Mouse (Mus musculus) midbrain, embryonic 13.5 days (tissue): ENCODE data around the gene Pkn2. TPM values are rescaled to one million over a fixed set of nuclear protein-coding genes. Genes with fewer than 3 reads are reported as not detected.

Experiments
- ATAC-seq: fragments of 200-750 bp; cut with Nextera tagmentation; 2 replicates; pipeline ENCODE4 v1.8.0; 2017; ENCODE audit warnings: mild to moderate bottlenecking, moderate TSS enrichment, moderate library complexity
- H3K27ac ChIP-seq: fragments of 300-500 bp; sonication (generic); 2 replicates; pipeline ENCODE4 v1.5.1; 2015; ENCODE audit warnings: inconsistent platforms, mild to moderate bottlenecking, moderate library complexity
- H3K27me3 ChIP-seq: fragments of 300-500 bp; sonication (generic); 2 replicates; pipeline ENCODE4 v1.6.1; 2015; ENCODE audit warnings: mild to moderate bottlenecking, inconsistent platforms
- H3K36me3 ChIP-seq: fragments of 300-500 bp; sonication (generic); 2 replicates; pipeline ENCODE4 v1.6.1; 2015; ENCODE audit warnings: mild to moderate bottlenecking, inconsistent platforms
- H3K4me1 ChIP-seq: fragments of 300-500 bp; sonication (generic); replicated peaks from 2 replicates; pipeline ENCODE4 v1.6.1; 2015; ENCODE audit warnings: inconsistent platforms
- H3K4me2 ChIP-seq: fragments of 300-500 bp; sonication (generic); replicated peaks from 2 replicates; pipeline ENCODE4 v1.6.1; 2015; ENCODE audit warnings: moderate library complexity, mild to moderate bottlenecking, inconsistent platforms
- H3K4me3 ChIP-seq: fragments of 300-500 bp; sonication (generic); replicated peaks from 2 replicates; pipeline ENCODE4 v1.5.1; 2015; ENCODE audit warnings: mild to moderate bottlenecking, inconsistent platforms
- H3K9ac ChIP-seq: fragments of 300-500 bp; sonication (generic); replicated peaks from 2 replicates; pipeline ENCODE4 v1.6.1; 2015; ENCODE audit warnings: mild to moderate bottlenecking, inconsistent platforms
- H3K9me3 ChIP-seq: fragments of 300-500 bp; sonication (generic); 2 replicates; pipeline ENCODE4 v1.6.1; 2016; ENCODE audit warnings: mild to moderate bottlenecking, inconsistent platforms
- WGBS: fragments of 180-500 bp; shearing (Covaris S2); methylation state at CpG from one replicate; pipeline ENCODE4 v1.1.7; 2015; 5-methylcytosine and 5-hydroxymethylcytosine counted together
- polyA plus RNA-seq: library from polyadenylated mRNA; unstranded; fragments of >200 nt; fragmentation: Nextera tagmentation; extraction: Ambion mirVana; gene quantifications from 2 replicates; pipeline ENCODE4 v1.2.1, GENCODE M21; 2015

Pkn2 gene
- polyA plus RNA-seq, 1 experiment from 2014 or later, result 32.6 TPM

DNA sequence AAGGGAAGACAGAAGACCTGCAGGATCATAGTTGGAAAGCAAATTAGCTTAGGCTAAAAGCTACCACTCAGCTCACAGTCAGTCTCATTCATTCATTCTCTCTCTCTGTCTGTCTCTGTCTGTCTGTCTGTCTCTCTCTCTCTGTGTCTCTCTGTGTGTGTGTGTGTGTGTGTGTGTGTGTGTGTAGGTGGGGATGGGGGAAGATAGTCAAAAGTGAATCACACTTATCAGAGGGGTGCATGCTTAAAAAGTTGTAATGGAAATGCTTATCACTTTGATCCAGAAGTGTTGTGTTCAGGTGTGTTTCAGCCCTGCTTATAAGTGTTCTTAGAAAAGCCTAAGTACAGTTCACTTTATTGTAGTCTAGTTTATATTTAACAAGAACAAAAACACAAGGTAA is 2.8 kb upstream of the Pkn2 start:
- H3K4me3 ChIP-seq, result no peak overlapping the region
- H3K4me1 ChIP-seq, result peaks cover 8% of the 10 kb centered on the region
- no peak overlapping the region for H3K27ac ChIP-seq
- no peak for ATAC-seq
- H3K4me2 ChIP-seq, result no peak overlapping the region
- no peaks in the 10 kb centered on the region for H3K9me3 ChIP-seq
- no peaks in the 10 kb centered on the region for H3K27me3 ChIP-seq
- H3K36me3 ChIP-seq, result no peaks in the 10 kb centered on the region
- H3K9ac ChIP-seq, result no peak overlapping the region

DNA sequence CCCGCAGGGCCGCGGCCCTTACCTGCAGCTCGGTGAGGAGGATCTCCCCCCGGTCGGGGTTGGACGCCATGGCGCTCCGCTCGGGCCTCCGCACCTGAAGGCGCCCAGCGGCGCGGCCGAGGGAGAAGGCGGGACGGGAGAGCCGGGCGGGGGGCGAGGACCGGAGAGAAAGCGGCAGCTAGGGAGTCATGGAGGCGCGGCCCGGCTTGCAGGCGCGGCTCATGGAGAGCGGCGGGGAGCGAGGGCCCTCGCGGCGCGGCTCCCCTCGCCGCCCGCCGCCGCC is 274 bp downstream of the Pkn2 start:
- 0% methylated on average over 10 of the region's 40 CpGs for whole genome bisulfite sequencing
- no peak for ATAC-seq
- peak overlapping the region; percentile 68 for H3K4me2 ChIP-seq
- peak overlapping the region; percentile 94 for H3K27ac ChIP-seq
- H3K9me3 ChIP-seq, result no peaks in the 10 kb centered on the region
- peak overlapping the region; percentile 100 for H3K4me3 ChIP-seq
- H3K9ac ChIP-seq, result peak overlapping the region; percentile 95
- no peaks in the 10 kb centered on the region for H3K27me3 ChIP-seq
- peaks cover 12% of the 10 kb centered on the region for H3K4me1 ChIP-seq
- no peaks in the 10 kb centered on the region for H3K36me3 ChIP-seq

DNA sequence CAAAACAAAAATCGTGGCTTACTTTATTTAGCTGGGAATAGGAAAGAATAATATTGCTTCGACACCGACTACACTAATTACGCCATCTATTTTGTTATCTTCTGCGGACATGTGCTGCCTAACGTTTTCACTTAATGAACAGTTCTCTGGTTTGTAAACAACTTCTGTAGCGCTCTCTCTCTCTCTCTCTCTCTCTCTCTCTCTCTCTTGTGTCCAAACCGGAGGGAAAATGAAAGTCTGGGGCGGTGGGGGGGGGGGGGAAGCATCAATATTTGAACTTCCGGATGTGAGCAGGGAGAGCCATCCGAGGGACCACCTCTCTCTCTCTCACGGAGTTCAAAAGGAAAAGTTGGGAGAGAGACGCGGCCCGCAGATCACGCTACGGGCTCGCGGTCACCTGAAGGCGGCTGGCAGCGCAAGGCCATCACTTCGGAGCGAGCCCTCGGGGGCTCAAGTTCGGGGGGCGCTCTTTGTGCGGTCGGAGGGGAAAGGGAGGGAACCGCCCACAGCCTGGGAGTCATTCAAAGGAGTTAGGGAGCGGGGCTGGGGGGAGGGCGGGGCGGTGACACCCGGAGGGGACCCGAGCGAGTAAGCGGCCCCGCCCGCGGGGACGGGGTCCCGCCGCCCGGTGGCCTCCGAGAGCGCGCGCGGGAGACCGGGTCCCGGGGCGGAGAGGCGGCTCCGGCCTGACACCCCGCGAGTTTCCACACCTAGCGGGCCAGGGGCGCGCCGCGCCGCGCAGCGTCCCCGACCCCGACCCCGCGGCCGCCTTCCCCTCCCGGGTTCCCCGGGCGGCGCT is 815 bp downstream of the Pkn2 start:
- WGBS, result 1% methylated on average over 40 of the region's 72 CpGs
- peak overlapping the region; percentile 95 for H3K9ac ChIP-seq
- no peaks in the 10 kb centered on the region for H3K36me3 ChIP-seq
- H3K27ac ChIP-seq, result peak overlapping the region; percentile 94
- no peaks in the 10 kb centered on the region for H3K27me3 ChIP-seq
- ATAC-seq, result peak; percentile 12
- H3K4me3 ChIP-seq, result peak overlapping the region; percentile 100
- peaks cover 12% of the 10 kb centered on the region for H3K4me1 ChIP-seq
- H3K9me3 ChIP-seq, result no peaks in the 10 kb centered on the region
- peak overlapping the region; percentile 68 for H3K4me2 ChIP-seq

- Histone ChIP-seq H3K4me1 (no peaks in the 10 kb centered on the region), H3K27me3 (no peaks in the 10 kb centered on the region), H3K36me3 (no peaks in the 10 kb centered on the region), H3K9ac (no peak overlapping the region), H3K4me3 (no peak overlapping the region), H3K9me3 (no peaks in the 10 kb centered on the region), H3K4me2 (no peak overlapping the region), H3K27ac (no peak overlapping the region)
- 96% methylated on average over 2 of the region's 2 CpGs for WGBS
- no peak for ATAC-seq
Measured at GRCm38 (mm10) chr3:142863236-142863635, 18.6 kb downstream of the Pkn2 start.

DNA sequence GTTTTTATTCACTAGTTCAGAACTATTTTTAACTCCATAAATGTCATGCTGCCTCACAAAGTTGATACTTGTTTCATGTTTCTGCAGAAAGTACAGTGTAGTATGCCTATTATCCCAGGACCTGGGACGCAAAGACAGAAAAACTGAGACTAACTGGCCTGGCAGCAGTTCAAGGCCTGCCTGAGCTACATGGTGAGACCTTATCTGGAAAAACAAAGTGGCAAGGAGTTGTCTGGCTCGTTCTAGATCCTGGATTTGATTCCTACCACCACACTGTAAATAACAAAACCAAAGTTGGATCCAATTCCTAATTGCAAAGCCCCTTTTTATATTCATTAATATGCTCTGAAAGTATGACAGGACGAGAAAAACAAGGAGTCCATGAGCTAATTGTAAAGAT is 25.0 kb downstream of the Pkn2 start:
- H3K4me1 ChIP-seq, result no peaks in the 10 kb centered on the region
- no peaks in the 10 kb centered on the region for H3K36me3 ChIP-seq
- H3K27ac ChIP-seq, result no peak overlapping the region
- 88% methylated on average over 3 of the region's 3 CpGs for WGBS
- no peaks in the 10 kb centered on the region for H3K27me3 ChIP-seq
- no peak overlapping the region for H3K9ac ChIP-seq
- ATAC-seq, result no peak
- no peak overlapping the region for H3K4me2 ChIP-seq
- no peak overlapping the region for H3K4me3 ChIP-seq
- no peaks in the 10 kb centered on the region for H3K9me3 ChIP-seq

DNA sequence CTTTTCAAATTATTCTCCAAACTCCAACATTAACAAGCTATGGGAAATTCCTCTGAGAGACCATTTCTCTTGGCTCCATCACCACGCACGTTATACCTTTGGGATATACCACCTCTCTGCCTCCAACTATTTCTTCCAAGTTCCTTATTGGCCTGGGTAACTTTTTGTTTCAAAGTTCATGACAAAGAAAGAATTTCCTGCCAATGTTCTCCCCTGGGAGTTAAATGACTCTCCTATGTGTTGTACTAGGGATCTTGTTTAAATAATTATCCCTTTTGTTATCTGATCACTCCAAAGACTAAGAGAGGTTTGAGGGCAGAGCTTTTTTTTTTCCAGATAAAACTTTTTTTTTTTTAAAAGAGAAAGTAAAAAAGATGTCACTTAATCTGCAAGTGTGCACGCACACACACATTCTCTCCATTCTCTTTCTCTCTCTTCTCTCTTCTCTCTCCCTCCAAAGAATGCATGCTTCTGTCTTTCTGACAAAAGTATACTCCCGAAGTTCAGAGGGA is 25.8 kb downstream of the Pkn2 start:
- no peaks in the 10 kb centered on the region for H3K9me3 ChIP-seq
- no peaks in the 10 kb centered on the region for H3K4me1 ChIP-seq
- no peak overlapping the region for H3K27ac ChIP-seq
- H3K27me3 ChIP-seq, result no peaks in the 10 kb centered on the region
- WGBS, result 83% methylated on average over 4 of the region's 4 CpGs
- H3K36me3 ChIP-seq, result no peaks in the 10 kb centered on the region
- no peak overlapping the region for H3K9ac ChIP-seq
- H3K4me2 ChIP-seq, result no peak overlapping the region
- ATAC-seq, result no peak
- H3K4me3 ChIP-seq, result no peak overlapping the region

DNA sequence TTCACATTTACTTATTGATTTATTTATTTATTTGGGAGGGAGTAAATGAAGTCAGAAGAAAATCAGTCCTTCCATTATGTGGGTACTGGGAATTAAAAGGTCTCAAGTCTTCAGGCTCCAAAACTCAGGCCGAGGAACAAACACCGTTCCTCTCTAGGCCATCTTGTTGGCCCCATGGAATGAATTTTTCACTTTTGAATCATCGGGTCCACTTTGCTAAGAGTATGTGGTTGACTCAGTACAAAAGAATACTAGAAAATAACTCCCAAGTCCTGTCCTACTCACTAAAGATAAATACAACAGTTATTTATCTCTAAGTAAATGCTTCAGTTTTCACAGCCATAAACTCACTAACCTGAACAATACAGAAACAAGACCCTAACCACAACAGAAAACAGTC is 28.9 kb downstream of the Pkn2 start:
- ATAC-seq, result no peak
- Histone ChIP-seq H3K9ac (no peak overlapping the region), H3K9me3 (no peaks in the 10 kb centered on the region), H3K27ac (no peak overlapping the region), H3K4me2 (no peak overlapping the region), H3K36me3 (no peaks in the 10 kb centered on the region), H3K4me1 (no peaks in the 10 kb centered on the region), H3K27me3 (no peaks in the 10 kb centered on the region), H3K4me3 (no peak overlapping the region)
- WGBS, result 96% methylated on average over 3 of the region's 3 CpGs

DNA sequence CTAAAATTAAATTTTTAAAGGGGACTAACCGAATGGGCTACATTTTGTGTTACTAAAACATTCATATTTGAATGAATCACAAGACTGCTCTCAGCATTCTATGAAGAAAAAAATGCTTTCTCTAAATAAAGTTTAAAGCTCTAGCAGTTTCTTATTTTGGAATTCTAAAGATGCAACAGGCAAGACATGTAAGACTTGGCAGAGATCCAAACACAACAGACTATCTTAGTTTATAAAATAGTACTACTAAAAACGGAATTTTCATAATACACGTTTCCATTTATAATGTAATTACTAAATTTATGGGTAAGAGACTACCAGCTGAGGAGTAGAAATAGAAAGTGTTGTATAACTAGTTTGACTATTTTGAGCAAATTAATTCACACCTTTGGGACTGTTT is 30.2 kb downstream of the Pkn2 start:
- ATAC-seq, result no peak
- 92% methylated on average over 3 of the region's 3 CpGs for WGBS
- H3K27ac ChIP-seq, result no peak overlapping the region

GRCm38 (mm10) chr3:142839961-142840360 is 41.8 kb downstream of the Pkn2 start:
- no peak overlapping the region for H3K4me2 ChIP-seq
- no peaks in the 10 kb centered on the region for H3K27me3 ChIP-seq
- H3K9ac ChIP-seq, result no peak overlapping the region
- ATAC-seq, result no peak
- H3K27ac ChIP-seq, result no peak overlapping the region
- no peaks in the 10 kb centered on the region for H3K9me3 ChIP-seq
- H3K4me3 ChIP-seq, result no peak overlapping the region
- H3K36me3 ChIP-seq, result no peaks in the 10 kb centered on the region
- WGBS, result 33% methylated on average over 4 of the region's 4 CpGs
- no peaks in the 10 kb centered on the region for H3K4me1 ChIP-seq

More for the DNA sequence above, 30.2 kb downstream of the Pkn2 start:
- H3K27me3 ChIP-seq, result no peaks in the 10 kb centered on the region
- H3K36me3 ChIP-seq, result no peaks in the 10 kb centered on the region
- no peaks in the 10 kb centered on the region for H3K9me3 ChIP-seq
- H3K4me1 ChIP-seq, result no peaks in the 10 kb centered on the region
- no peak overlapping the region for H3K4me2 ChIP-seq
- H3K4me3 ChIP-seq, result no peak overlapping the region
- H3K9ac ChIP-seq, result no peak overlapping the region

DNA sequence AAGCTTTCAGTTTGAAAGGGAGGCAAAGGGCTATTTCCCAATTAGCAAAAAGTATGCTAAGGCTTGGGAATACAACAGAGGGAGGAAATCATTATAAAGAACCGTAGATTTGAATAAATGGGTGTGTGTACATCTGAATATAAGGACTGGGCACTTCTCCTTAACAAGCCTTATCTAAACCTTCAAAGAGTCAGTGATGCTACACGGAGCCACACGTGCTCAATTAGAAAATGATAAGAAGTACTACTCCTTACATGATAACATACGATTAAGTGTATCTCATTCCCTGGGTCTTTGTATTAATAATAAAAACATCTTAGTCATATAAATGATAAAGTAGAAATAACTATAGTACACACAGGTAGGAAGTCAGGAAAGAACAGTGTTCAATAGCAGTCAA is 47.0 kb downstream of the Pkn2 start:
- H3K36me3 ChIP-seq, result peaks cover 4% of the 10 kb centered on the region
- ATAC-seq, result no peak
- no peak overlapping the region for H3K27ac ChIP-seq
- H3K9me3 ChIP-seq, result no peaks in the 10 kb centered on the region
- no peak overlapping the region for H3K4me2 ChIP-seq
- 97% methylated on average over 4 of the region's 4 CpGs for WGBS
- no peaks in the 10 kb centered on the region for H3K27me3 ChIP-seq
- H3K9ac ChIP-seq, result no peak overlapping the region
- H3K4me3 ChIP-seq, result no peak overlapping the region
- H3K4me1 ChIP-seq, result no peaks in the 10 kb centered on the region

GRCm38 (mm10) chr3:142834024-142834423 is 47.8 kb downstream of the Pkn2 start:
- no peaks in the 10 kb centered on the region for H3K9me3 ChIP-seq
- H3K9ac ChIP-seq, result no peak overlapping the region
- WGBS, result 94% methylated on average over 3 of the region's 4 CpGs
- no peak overlapping the region for H3K27ac ChIP-seq
- ATAC-seq, result no peak
- H3K4me3 ChIP-seq, result no peak overlapping the region
- peaks cover 5% of the 10 kb centered on the region for H3K36me3 ChIP-seq
- H3K4me1 ChIP-seq, result no peaks in the 10 kb centered on the region
- H3K27me3 ChIP-seq, result no peaks in the 10 kb centered on the region
- no peak overlapping the region for H3K4me2 ChIP-seq

DNA sequence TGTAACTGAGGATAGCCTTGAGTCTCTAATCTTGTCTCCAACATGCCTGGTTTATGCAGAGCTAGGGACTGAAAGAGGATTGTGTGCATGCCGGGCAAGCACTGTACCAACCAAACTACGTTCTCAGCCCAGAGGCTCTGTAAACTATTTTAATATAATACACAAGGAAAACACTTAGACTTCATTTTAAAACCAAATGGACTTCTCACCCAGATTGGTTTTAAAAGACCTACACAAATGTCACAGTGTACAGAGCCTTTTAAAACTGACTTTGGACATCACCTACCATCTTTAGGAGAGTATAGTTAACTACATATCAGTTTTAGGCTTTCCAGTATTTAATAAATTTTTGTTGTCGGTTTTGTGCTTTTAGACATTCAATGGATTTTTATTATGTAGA is 48.9 kb downstream of the Pkn2 start:
- no peak overlapping the region for H3K27ac ChIP-seq
- WGBS, result 85% methylated on average over 3 of the region's 3 CpGs
- no peak overlapping the region for H3K9ac ChIP-seq
- H3K9me3 ChIP-seq, result no peaks in the 10 kb centered on the region
- H3K4me3 ChIP-seq, result no peak overlapping the region
- H3K4me1 ChIP-seq, result no peaks in the 10 kb centered on the region
- no peaks in the 10 kb centered on the region for H3K27me3 ChIP-seq
- no peak overlapping the region for H3K4me2 ChIP-seq
- no peak for ATAC-seq
- H3K36me3 ChIP-seq, result peaks cover 16% of the 10 kb centered on the region
